Mouse (Mus musculus) neural tube, embryonic 15.5 days (tissue): Measurements from ENCODE around the gene Setd6. TPM values are rescaled to one million over a fixed set of nuclear protein-coding genes. Genes with fewer than 3 reads are reported as not detected.

Source experiments
- ATAC-seq: fragments of 200-750 bp; cut with Nextera tagmentation; 2 replicates; pipeline ENCODE4 v1.8.0; 2017; ENCODE audit warnings: mild to moderate bottlenecking, moderate TSS enrichment, moderate library complexity; ENCODE audit not compliant: low FRiP score
- H3K27ac ChIP-seq: fragments of 300-500 bp; sonication (generic); replicated peaks from 2 replicates; pipeline ENCODE4 v1.5.1; 2015; ENCODE audit warnings: mild to moderate bottlenecking, inconsistent platforms
- H3K27me3 ChIP-seq: fragments of 300-500 bp; sonication (generic); replicated peaks from 2 replicates; pipeline ENCODE4 v1.6.1; 2015; ENCODE audit warnings: inconsistent platforms
- H3K36me3 ChIP-seq: fragments of 300-500 bp; sonication (generic); 2 replicates; pipeline ENCODE4 v1.6.1; 2015; ENCODE audit warnings: inconsistent platforms
- H3K4me1 ChIP-seq: fragments of 300-500 bp; sonication (generic); 2 replicates; pipeline ENCODE4 v1.6.1; 2015; ENCODE audit warnings: inconsistent platforms
- H3K4me2 ChIP-seq: fragments of 300-500 bp; sonication (generic); 2 replicates; pipeline ENCODE4 v1.6.1; 2015; ENCODE audit warnings: inconsistent platforms, mild to moderate bottlenecking, moderate library complexity
- H3K4me3 ChIP-seq: fragments of 300-500 bp; sonication (generic); replicated peaks from 2 replicates; pipeline ENCODE4 v1.5.1; 2015; ENCODE audit warnings: mild to moderate bottlenecking, inconsistent platforms
- H3K9ac ChIP-seq: fragments of 300-500 bp; sonication (generic); replicated peaks from 2 replicates; pipeline ENCODE4 v1.6.1; 2015; ENCODE audit warnings: mild to moderate bottlenecking, inconsistent platforms
- H3K9me3 ChIP-seq: fragments of 300-500 bp; sonication (generic); replicated peaks from 2 replicates; pipeline ENCODE4 v1.6.1; 2016; ENCODE audit warnings: inconsistent platforms
- WGBS: fragments of 180-500 bp; shearing (Covaris S2); methylation state at CpG from one replicate; pipeline ENCODE4 v1.1.7; 2015; ENCODE audit warnings: mixed read lengths; 5-methylcytosine and 5-hydroxymethylcytosine counted together
- microRNA-seq: library from miRNA; unstranded; fragments of <30 nt; microRNA quantifications from one replicate; pipeline ENCODE4, GENCODE M21; 2017
- polyA plus RNA-seq: library from polyadenylated mRNA; unstranded; fragments of >200 nt; fragmentation: Nextera tagmentation; extraction: Ambion mirVana; gene quantifications from 2 replicates; pipeline ENCODE4 v1.2.1, GENCODE M21; 2015

Setd6 gene
- polyA plus RNA-seq, 1 experiment from 2014 or later = 34.8 TPM

DNA sequence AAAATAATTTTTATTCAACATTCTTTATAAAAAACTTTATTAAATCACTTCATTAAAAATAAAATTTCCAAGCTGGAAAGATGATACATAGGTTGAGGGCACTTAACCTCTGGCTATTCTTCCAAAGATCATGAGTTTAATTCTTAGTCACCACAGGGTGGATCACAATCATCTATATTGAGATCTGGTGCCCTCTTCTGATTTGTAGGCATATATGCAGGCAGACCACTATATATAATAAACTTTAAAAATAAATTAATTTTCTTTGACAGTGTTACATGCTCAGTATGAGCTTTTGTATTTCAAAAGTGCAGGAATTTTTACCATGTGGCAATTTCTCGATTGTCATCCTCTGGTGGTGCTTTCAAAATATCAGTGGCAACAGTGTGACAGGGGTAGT is 48.5 kb downstream of the Setd6 start:
- WGBS = 93% methylated on average over 1 of the region's 1 CpGs
- H3K36me3 ChIP-seq = peaks cover 75% of the 10 kb centered on the region

More for the DNA sequence above, 48.5 kb downstream of the Setd6 start:
- no peak overlapping the region for H3K4me2 ChIP-seq
- H3K9ac ChIP-seq = no peak overlapping the region
- H3K4me1 ChIP-seq = no peaks in the 10 kb centered on the region
- no peak for ATAC-seq
- H3K27ac ChIP-seq = no peak overlapping the region
- H3K27me3 ChIP-seq = no peaks in the 10 kb centered on the region
- no peaks in the 10 kb centered on the region for H3K9me3 ChIP-seq
- no peak overlapping the region for H3K4me3 ChIP-seq

Small RNA genes lying within 50 kb of the gene (microRNA-seq; reads per million reads assigned to microRNA genes)
- gene Mir7073 = 1.0 reads per million

Other genes with a start within 250 kb of the Setd6 start
- 7.3 and 8.5 TPM in 2 replicates for gene Csnk2a2, start 225.8 kb upstream of the Setd6 start, polyA plus RNA-seq
- 0.78 and 1.0 TPM in 2 replicates for gene Ccdc113, start 181.8 kb upstream of the Setd6 start, polyA plus RNA-seq
- not detected in 2 replicates for gene Prss54, start 139.5 kb upstream of the Setd6 start, polyA plus RNA-seq
- gene Gins3, start 82.4 kb upstream of the Setd6 start, polyA plus RNA-seq = 7.8 and 9.8 TPM in 2 replicates
- 495 and 557 TPM in 2 replicates for gene Ndrg4, start 38.9 kb upstream of the Setd6 start, polyA plus RNA-seq
- 33.8 and 37.8 TPM in 2 replicates for gene Cnot1, start 91.6 kb downstream of the Setd6 start, polyA plus RNA-seq
- gene Sap18b, start 109.5 kb downstream of the Setd6 start, polyA plus RNA-seq = 256 and 276 TPM in 2 replicates
- 21.2 and 23.0 TPM in 2 replicates for gene Slc38a7, start 137.7 kb downstream of the Setd6 start, polyA plus RNA-seq
- gene Got2, start 172.7 kb downstream of the Setd6 start, polyA plus RNA-seq = 235 and 242 TPM in 2 replicates